ENCODE assay signal across 7 mouse cellular contexts in genomic region chr17:13551693-13552404, GRCm38 (mm10).
DNase-seq lines count a peak whose midpoint lies in the region; ATAC-seq lines count a peak whose summit lies in the region.
"Not testable (repeated sequence)": the region's sequence is repeated elsewhere in the genome, so short reads cannot be mapped to it uniquely, and the experiment has no call there.

No protein-coding gene starts in this region.

- H3K27ac ChIP-seq in forebrain, embryonic 10.5 days; heart, embryonic 14.5 days (replicated peaks in 1 of 2; ENCODE audit: control insufficient read depth in 1 of 2, insufficient read depth in 1 of 2, low read depth in 2 of 2, low read length in 2 of 2); kidney, embryonic 16.5 days (ENCODE audit: low read length); liver, embryonic 15.5 days (replicated peaks); midbrain, embryonic 12.5 days (replicated peaks): not testable (repeated sequence)

- not testable (repeated sequence) for H3K27me3 ChIP-seq in forebrain, embryonic 10.5 days (ENCODE audit: poor library complexity, severe bottlenecking); heart, embryonic 14.5 days (ENCODE audit: control insufficient read depth, insufficient read depth, low read length); kidney, embryonic 16.5 days (ENCODE audit: insufficient read depth, low read length); liver, embryonic 15.5 days; midbrain, embryonic 12.5 days

- peak; percentile 63 for DNase-seq in forebrain, embryonic 10.5 days (ENCODE audit: extremely low spot score, low spot score)
- peak; percentile 44 for DNase-seq in retina, postnatal 7 days (ENCODE audit: low read depth, low spot score)

- not testable (repeated sequence) for H3K4me1 ChIP-seq in forebrain, embryonic 10.5 days; heart, embryonic 14.5 days (ENCODE audit: control insufficient read depth in 2 of 2, insufficient read depth in 2 of 2, low read length in 2 of 2); kidney, embryonic 16.5 days (ENCODE audit: insufficient read depth, low read length); liver, embryonic 15.5 days (replicated peaks); midbrain, embryonic 12.5 days

- not testable (repeated sequence) for H3K4me3 ChIP-seq in forebrain, embryonic 10.5 days; heart, embryonic 14.5 days (ENCODE audit: control insufficient read depth in 1 of 2, insufficient read depth in 1 of 2, low read depth in 1 of 2, low read length in 2 of 2); kidney, embryonic 16.5 days (ENCODE audit: low read length); liver, embryonic 15.5 days (replicated peaks); midbrain, embryonic 12.5 days

- ATAC-seq in cerebellum, adult (ENCODE audit: insufficient number of reproducible peaks, low FRiP score, low TSS enrichment): peak; percentile 79
- ATAC-seq in heart, embryonic 14.5 days (ENCODE audit: insufficient number of reproducible peaks, insufficient read depth, low FRiP score, low read depth): peak; percentile 69
- ATAC-seq in kidney, embryonic 16.5 days (ENCODE audit: low FRiP score, low TSS enrichment): peak; percentile 60; the same call in 1 of the 2 replicates
- peak; percentile 56 for ATAC-seq in liver, embryonic 15.5 days (ENCODE audit: insufficient read depth)
- ATAC-seq in midbrain, embryonic 12.5 days (ENCODE audit: low FRiP score, low read depth): peak; percentile 69

- not testable (repeated sequence) for H3K36me3 ChIP-seq in forebrain, embryonic 10.5 days (replicated peaks); heart, embryonic 14.5 days (ENCODE audit: control insufficient read depth, insufficient read depth, low read length); kidney, embryonic 16.5 days (ENCODE audit: insufficient read depth, low read length); liver, embryonic 15.5 days (replicated peaks); midbrain, embryonic 12.5 days

- not testable (repeated sequence) for H3K4me2 ChIP-seq in heart, embryonic 14.5 days (ENCODE audit: low read length); kidney, embryonic 16.5 days (replicated peaks; ENCODE audit: low read depth, low read length); liver, embryonic 15.5 days; midbrain, embryonic 12.5 days (replicated peaks)

- not testable (repeated sequence) for H3K9ac ChIP-seq in heart, embryonic 14.5 days (ENCODE audit: low read length); kidney, embryonic 16.5 days (replicated peaks; ENCODE audit: low read length); liver, embryonic 15.5 days; midbrain, embryonic 12.5 days (replicated peaks)

- H3K9me3 ChIP-seq in forebrain, embryonic 10.5 days: peaks cover 55% of the 10 kb centered on the region
- H3K9me3 ChIP-seq in heart, embryonic 14.5 days (ENCODE audit: control insufficient read depth, low read length): peaks cover 45% of the 10 kb centered on the region
- peaks cover 39% of the 10 kb centered on the region for H3K9me3 ChIP-seq in kidney, embryonic 16.5 days (ENCODE audit: low read length)
- H3K9me3 ChIP-seq in liver, embryonic 15.5 days (replicated peaks): peaks cover 39% of the 10 kb centered on the region
- peaks cover 45% of the 10 kb centered on the region for H3K9me3 ChIP-seq in midbrain, embryonic 12.5 days
